Mouse (Mus musculus) megakaryocyte, embryonic 14.5 days (primary cell): ENCODE measurements around the gene Krtap4-1.

Experiments used
- FLI1 ChIP-seq: IDR thresholded peaks from 2 replicates; pipeline ENCODE4 v1.6.1; 2012; ENCODE audit warnings: low read length, inconsistent platforms, mixed read lengths
- GATA1 ChIP-seq: IDR thresholded peaks from 3 replicates; pipeline ENCODE4 v1.6.1; 2012; ENCODE audit warnings: mixed read lengths, low read length, inconsistent platforms, borderline replicate concordance

GRCm38 (mm10) chr11:99620335-99620734 is 7.7 kb downstream of the Krtap4-1 start, which contains the start of gene Gm11562:
- TF ChIP-seq GATA1: no peak
- TF ChIP-seq FLI1: no peak
